Mouse (Mus musculus) cerebellum, postnatal 10 days (tissue): ENCODE data around the gene Cav1.

Experiments
- DNase-seq, 2 experiments: peaks; one replicate each; pipeline ENCODE4 v3.0.0; 2021; ENCODE audit warnings: mixed read lengths in 2 of 2

The Cav1 gene

GRCm38 (mm10) chr6:17305954-17306601 lies at the start of gene Cav1:
Gene Cav1, plus strand, starts transcription at chr6:17306335.
- DNase-seq, result peak; percentile 74 to 82

- DNase-seq, result no peak
These were observed 48.0 kb upstream of the Cav1 start for GRCm38 (mm10) chr6:17258142-17258541.

GRCm38 (mm10) chr6:17258911-17259310 lies 47.2 kb upstream of the Cav1 start:
- no peak for DNase-seq

GRCm38 (mm10) chr6:17262786-17263185 lies 43.3 kb upstream of the Cav1 start:
- DNase-seq, result no peak

GRCm38 (mm10) chr6:17265043-17265442 lies 41.1 kb upstream of the Cav1 start:
- no peak for DNase-seq

GRCm38 (mm10) chr6:17266466-17266865 lies 39.7 kb upstream of the Cav1 start:
- no peak for DNase-seq

- no peak for DNase-seq
These were observed 27.8 kb upstream of the Cav1 start for GRCm38 (mm10) chr6:17278366-17278765.

GRCm38 (mm10) chr6:17280939-17281756 lies 25.0 kb upstream of the Cav1 start, which contains the start of gene Cav2:
Gene Cav2, plus strand, starts transcription at chr6:17281185.
- peak; percentile 56 to 69 for DNase-seq

GRCm38 (mm10) chr6:17281757-17282092 lies 24.4 kb upstream of the Cav1 start:
- DNase-seq, result no peak

- no peak for DNase-seq
These were observed 24.0 kb upstream of the Cav1 start for GRCm38 (mm10) chr6:17282159-17282558.

GRCm38 (mm10) chr6:17283834-17284233 lies 22.3 kb upstream of the Cav1 start:
- no peak for DNase-seq

- DNase-seq, result no peak
These were observed 19.8 kb upstream of the Cav1 start for GRCm38 (mm10) chr6:17286381-17286780.

- no peak for DNase-seq
These were observed 11.0 kb upstream of the Cav1 start for GRCm38 (mm10) chr6:17295116-17295515.

GRCm38 (mm10) chr6:17306602-17307325 lies 629 bp downstream of the Cav1 start:
- peak; percentile 16 to 22 for DNase-seq

- peak; percentile 61 to 71 for DNase-seq
These were observed 1.5 kb downstream of the Cav1 start for GRCm38 (mm10) chr6:17307461-17308115.

- DNase-seq, result no peak
These were observed 2.5 kb downstream of the Cav1 start for GRCm38 (mm10) chr6:17308661-17309060.

GRCm38 (mm10) chr6:17309260-17309659 lies 3.1 kb downstream of the Cav1 start:
- DNase-seq, result no peak

GRCm38 (mm10) chr6:17314241-17314640 lies 8.1 kb downstream of the Cav1 start:
- no peak for DNase-seq

- no peak for DNase-seq
These were observed 8.8 kb downstream of the Cav1 start for GRCm38 (mm10) chr6:17314659-17315616.

- DNase-seq, result no peak
These were observed 10.4 kb downstream of the Cav1 start for GRCm38 (mm10) chr6:17316294-17317166.

GRCm38 (mm10) chr6:17317167-17317524 lies 11.0 kb downstream of the Cav1 start:
- peak in 1 of 2 experiments; percentile 16 for DNase-seq
